Mouse (Mus musculus) liver, adult 2 months (tissue): Measurements from ENCODE around the gene Dock6. TPM values are rescaled to one million over a fixed set of nuclear protein-coding genes. Genes with fewer than 3 reads are reported as not detected.

ENCODE experiments used
- DNase-seq: peaks from one replicate; pipeline ENCODE4 v3.0.0-alpha.2; 2011; ENCODE audit warnings: low read depth, low spot score; ENCODE audit errors: extremely low read depth
- H3K27ac ChIP-seq: fragments of 200-500 bp; replicated peaks from 2 replicates; pipeline ENCODE4 v1.5.1; 2012; ENCODE audit warnings: low read depth, mild to moderate bottlenecking, control low read depth, inconsistent platforms, low read length; ENCODE audit not compliant: insufficient read depth
- H3K27me3 ChIP-seq: fragments of 200-500 bp; 2 replicates; pipeline ENCODE4 v1.6.1; 2012; ENCODE audit warnings: mild to moderate bottlenecking, moderate library complexity, low read length, inconsistent platforms; ENCODE audit not compliant: control insufficient read depth, insufficient read depth
- H3K36me3 ChIP-seq: fragments of 200-500 bp; 2 replicates; pipeline ENCODE4 v1.6.1; 2012; ENCODE audit warnings: low read length, inconsistent platforms; ENCODE audit not compliant: control insufficient read depth, insufficient read depth
- H3K4me1 ChIP-seq: fragments of 200-500 bp; 2 replicates; pipeline ENCODE4 v1.6.1; 2011; ENCODE audit warnings: low read length; ENCODE audit not compliant: control insufficient read depth, insufficient read depth
- H3K4me3 ChIP-seq: fragments of 200-500 bp; 2 replicates; pipeline ENCODE4 v1.5.1; 2011; ENCODE audit warnings: low read depth, mild to moderate bottlenecking, control low read depth, low read length, moderate library complexity; ENCODE audit not compliant: insufficient read depth
- H3K79me2 ChIP-seq: fragments of 200-500 bp; 2 replicates; pipeline ENCODE4 v1.6.1; 2012; ENCODE audit warnings: inconsistent platforms, mild to moderate bottlenecking, low read length, moderate library complexity; ENCODE audit not compliant: control insufficient read depth, insufficient read depth
- H3K9ac ChIP-seq: fragments of 200-500 bp; 2 replicates; pipeline ENCODE4 v1.6.1; 2012; ENCODE audit warnings: low read depth, mild to moderate bottlenecking, control low read depth, inconsistent platforms, low read length
- CTCF ChIP-seq: fragments of 200-500 bp; IDR thresholded peaks from 2 replicates; pipeline ENCODE4 v1.5.1; 2011; ENCODE audit warnings: low read depth, low read length, control low read depth
- POLR2A ChIP-seq: fragments of 200-500 bp; IDR thresholded peaks from 2 replicates; pipeline ENCODE4 v1.6.1; 2011; ENCODE audit warnings: low read length, control low read depth; ENCODE audit not compliant: insufficient read depth; ENCODE audit errors: extremely low read depth
- WGBS: fragments of 180-500 bp; shearing (Covaris S2); methylation state at CpG from one replicate; pipeline ENCODE4 v1.1.7; 2018; 5-methylcytosine and 5-hydroxymethylcytosine counted together
- polyA plus RNA-seq: library from polyadenylated mRNA; depleted of rRNA; stranded (reverse); fragments of >200 nt; gene quantifications from 2 replicates; pipeline ENCODE4 v1.2.3, GENCODE M21; 2012; rRNA removed
- total RNA-seq: library from RNA; depleted of rRNA; stranded (reverse); fragments of >200 nt; gene quantifications from 2 replicates; pipeline ENCODE4 v1.2.3, GENCODE M21; 2014; rRNA removed

Gene Dock6
- total and polyA plus RNA-seq, 2 experiments = 8.5 to 33.9 TPM

- Histone ChIP-seq H3K27ac (peak overlapping the region; percentile 36), H3K36me3 (peaks cover 16% of the 10 kb centered on the region; the same call in 1 of the 2 replicates), H3K4me3 (no peak overlapping the region), H3K79me2 (no peaks in the 10 kb centered on the region), H3K9ac (peak overlapping the region; percentile 30; the same call in 1 of the 2 replicates), H3K27me3 (no peaks in the 10 kb centered on the region), H3K4me1 (peaks cover 14% of the 10 kb centered on the region)
- no peak for TF ChIP-seq POLR2A
- no peak for TF ChIP-seq CTCF
- DNase-seq = no peak
- 59% methylated on average over 10 of the region's 10 CpGs for WGBS
Measured at GRCm38 (mm10) chr9:21752252-21752792, 100.1 kb downstream of the Dock6 start.

GRCm38 (mm10) chr9:21751347-21751746 lies 101.1 kb downstream of the Dock6 start:
- H3K27ac ChIP-seq = peak overlapping the region; percentile 16; the same call in 1 of the 2 replicates
- H3K36me3 ChIP-seq = peaks cover 25% of the 10 kb centered on the region
- WGBS = 29% methylated on average over 6 of the region's 6 CpGs
- no peak overlapping the region for H3K9ac ChIP-seq
- no peaks in the 10 kb centered on the region for H3K79me2 ChIP-seq
- TF ChIP-seq CTCF (peak; percentile 72), POLR2A (no peak)
- H3K4me1 ChIP-seq = peaks cover 14% of the 10 kb centered on the region
- no peaks in the 10 kb centered on the region for H3K27me3 ChIP-seq
- H3K4me3 ChIP-seq = no peak overlapping the region
- peak; percentile 56 for DNase-seq

- H3K4me1 ChIP-seq = peaks cover 14% of the 10 kb centered on the region
- no peak overlapping the region for H3K27ac ChIP-seq
- peaks cover 35% of the 10 kb centered on the region for H3K36me3 ChIP-seq
- 82% methylated on average over 3 of the region's 3 CpGs for WGBS
- TF ChIP-seq POLR2A (no peak), CTCF (no peak)
- H3K79me2 ChIP-seq = no peaks in the 10 kb centered on the region
- no peaks in the 10 kb centered on the region for H3K27me3 ChIP-seq
- DNase-seq = no peak
- H3K4me3 ChIP-seq = no peak overlapping the region
- H3K9ac ChIP-seq = no peak overlapping the region
Measured at GRCm38 (mm10) chr9:21750370-21750769, 102.1 kb downstream of the Dock6 start.

Other genes starting within 250 kb of the Dock6 start
- gene Smarca4, start 236.5 kb downstream of the Dock6 start, total RNA-seq = 13.1 and 15.8 TPM in 2 replicates
- 15.2 and 15.9 TPM in 2 replicates for gene Smarca4, start 236.5 kb downstream of the Dock6 start, polyA plus RNA-seq
- gene Ldlr, start 129.2 kb downstream of the Dock6 start, total RNA-seq = 61.4 and 82.8 TPM in 2 replicates
- gene Ldlr, start 129.2 kb downstream of the Dock6 start, polyA plus RNA-seq = 105 and 116 TPM in 2 replicates
- gene Spc24, start 92.3 kb downstream of the Dock6 start, total RNA-seq = 15.3 and 17.9 TPM in 2 replicates
- gene Spc24, start 92.3 kb downstream of the Dock6 start, polyA plus RNA-seq = 11.6 and 14.4 TPM in 2 replicates
- 12.8 and 20.7 TPM in 2 replicates for gene Kank2, start 53.9 kb downstream of the Dock6 start, total RNA-seq
- gene Kank2, start 53.9 kb downstream of the Dock6 start, polyA plus RNA-seq = 27.2 and 34.5 TPM in 2 replicates
- 13.6 and 22.2 TPM in 2 replicates for gene Angptl8, start 17.1 kb downstream of the Dock6 start, total RNA-seq
- gene Angptl8, start 17.1 kb downstream of the Dock6 start, polyA plus RNA-seq = 201 and 258 TPM in 2 replicates
- 5.5 and 5.6 TPM in 2 replicates for gene Rab3d, start 65.6 kb upstream of the Dock6 start, total RNA-seq
- gene Rab3d, start 65.6 kb upstream of the Dock6 start, polyA plus RNA-seq = 8.0 and 16.6 TPM in 2 replicates
- 7.6 and 7.9 TPM in 2 replicates for gene Ccdc159, start 74.8 kb upstream of the Dock6 start, total RNA-seq
- gene Ccdc159, start 74.8 kb upstream of the Dock6 start, polyA plus RNA-seq = 6.7 and 11.6 TPM in 2 replicates
- gene Tmem205, start 74.9 kb upstream of the Dock6 start, total RNA-seq = 841 and 970 TPM in 2 replicates
- gene Tmem205, start 74.9 kb upstream of the Dock6 start, polyA plus RNA-seq = 1,676 and 1,979 TPM in 2 replicates
- 0.67 and 0.74 TPM in 2 replicates for gene Plppr2, start 84.4 kb upstream of the Dock6 start, total RNA-seq
- 9.4 and 14.6 TPM in 2 replicates for gene Plppr2, start 84.4 kb upstream of the Dock6 start, polyA plus RNA-seq
- gene Swsap1, start 103.1 kb upstream of the Dock6 start, total RNA-seq = 4.1 and 5.3 TPM in 2 replicates
- gene Swsap1, start 103.1 kb upstream of the Dock6 start, polyA plus RNA-seq = 4.7 and 5.2 TPM in 2 replicates
- gene Epor, start 110.9 kb upstream of the Dock6 start, total RNA-seq = 0.74 and 1.8 TPM in 2 replicates
- gene Epor, start 110.9 kb upstream of the Dock6 start, polyA plus RNA-seq = 4.8 and 5.0 TPM in 2 replicates
- 5.0 and 5.9 TPM in 2 replicates for gene Rgl3, start 136.8 kb upstream of the Dock6 start, total RNA-seq
- gene Rgl3, start 136.8 kb upstream of the Dock6 start, polyA plus RNA-seq = 41.8 and 44.2 TPM in 2 replicates
- 0.34 and 0.46 TPM in 2 replicates for gene Ccdc151, start 150.0 kb upstream of the Dock6 start, total RNA-seq
- gene Ccdc151, start 150.0 kb upstream of the Dock6 start, polyA plus RNA-seq = 0.59 and 0.76 TPM in 2 replicates
- 60.0 and 63.6 TPM in 2 replicates for gene Prkcsh, start 150.2 kb upstream of the Dock6 start, total RNA-seq
- gene Prkcsh, start 150.2 kb upstream of the Dock6 start, polyA plus RNA-seq = 95.5 and 99.3 TPM in 2 replicates
- not detected in 2 replicates for gene Elavl3, start 199.4 kb upstream of the Dock6 start, total RNA-seq
- gene Elavl3, start 199.4 kb upstream of the Dock6 start, polyA plus RNA-seq = not detected in 2 replicates
- not detected in 2 replicates for gene Gm49318, start 218.6 kb upstream of the Dock6 start, total RNA-seq
- not detected in 2 replicates for gene Gm49318, start 218.6 kb upstream of the Dock6 start, polyA plus RNA-seq
- gene Zfp653, start 218.7 kb upstream of the Dock6 start, total RNA-seq = 2.9 and 3.6 TPM in 2 replicates
- gene Zfp653, start 218.7 kb upstream of the Dock6 start, polyA plus RNA-seq = 6.9 and 13.0 TPM in 2 replicates
- gene Ecsit, start 232.8 kb upstream of the Dock6 start, total RNA-seq = 34.1 and 39.1 TPM in 2 replicates
- 63.9 and 69.2 TPM in 2 replicates for gene Ecsit, start 232.8 kb upstream of the Dock6 start, polyA plus RNA-seq
- gene Cnn1, start 246.6 kb upstream of the Dock6 start, total RNA-seq = 0.28 and 1.0 TPM in 2 replicates
- 0.22 and 0.36 TPM in 2 replicates for gene Cnn1, start 246.6 kb upstream of the Dock6 start, polyA plus RNA-seq